Mouse (Mus musculus): Measurements from ENCODE around the gene Ahnak.

DNA sequence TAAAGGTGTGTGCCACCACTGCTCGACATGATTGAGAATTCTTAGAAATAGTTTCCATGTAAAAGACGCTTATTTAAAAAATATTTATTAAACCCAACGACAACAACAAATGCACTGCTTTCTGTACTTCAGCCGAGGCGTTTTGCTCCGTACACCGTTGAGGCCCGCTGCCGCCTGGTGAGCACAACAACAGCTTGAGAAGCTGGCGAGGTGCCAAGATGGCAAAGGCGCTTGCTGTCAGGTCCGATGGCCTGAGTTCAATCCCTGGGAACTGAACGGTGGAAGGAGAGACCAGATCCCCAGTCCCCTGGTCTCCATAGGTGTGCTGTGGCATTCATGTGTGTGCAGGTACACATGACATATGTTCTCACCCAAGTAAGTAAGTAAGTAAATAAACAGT is 108.4 kb downstream of the Ahnak start:
- no peak for TF ChIP-seq CTCF (conservative IDR thresholded peaks at IDR 0.05; ENCODE audit: insufficient read depth, insufficient read length, low read depth, low read length)
- TF ChIP-seq POLR2A (IDR thresholded peaks at IDR 0.05; ENCODE audit: low read depth, low read length) = no peak
